Mouse (Mus musculus): ENCODE data around the gene Serpini1. TPM values are rescaled to one million over a fixed set of nuclear protein-coding genes. Genes with fewer than 3 reads are reported as not detected.

Gene Serpini1
- total RNA-seq (2021): 1 to 10 TPM; 2.9 to 4.3 TPM
- long read RNA-seq, experiment 1, full-length matches to known transcripts: 6 of 7 reads
- long read RNA-seq, experiment 1, partial matches to known transcripts: 0 of 7 reads
- long read RNA-seq, experiment 1, other reads (novel, unspliced or antisense): 1 of 7 reads
- long read RNA-seq, experiment 2: 0 reads

DNA sequence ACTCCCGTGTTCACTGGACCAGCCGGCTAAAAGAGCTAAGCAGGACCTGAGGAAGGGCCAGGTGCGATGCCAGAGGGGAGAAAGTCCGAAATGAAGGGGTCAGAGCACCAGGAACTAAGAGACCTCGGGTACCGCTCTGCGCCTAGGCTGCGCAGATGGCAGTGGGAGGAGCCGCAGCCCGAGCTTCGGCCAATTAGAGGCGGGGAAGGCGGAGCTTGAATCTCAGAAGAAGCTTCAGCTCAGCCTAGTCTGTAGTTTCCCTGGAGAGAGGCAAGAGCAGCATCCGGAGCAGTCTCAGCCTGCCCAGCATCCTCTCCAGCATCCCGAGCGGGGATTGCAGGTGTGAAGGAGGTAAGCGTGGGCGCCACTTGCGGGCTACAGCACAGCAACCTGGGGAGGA is at the start of gene Serpini1:
Serpini1 (plus strand) TSS at position 256 of the 400 bp plus-strand sequence.
- DNase-seq: peak; percentile 92 to 93

DNA sequence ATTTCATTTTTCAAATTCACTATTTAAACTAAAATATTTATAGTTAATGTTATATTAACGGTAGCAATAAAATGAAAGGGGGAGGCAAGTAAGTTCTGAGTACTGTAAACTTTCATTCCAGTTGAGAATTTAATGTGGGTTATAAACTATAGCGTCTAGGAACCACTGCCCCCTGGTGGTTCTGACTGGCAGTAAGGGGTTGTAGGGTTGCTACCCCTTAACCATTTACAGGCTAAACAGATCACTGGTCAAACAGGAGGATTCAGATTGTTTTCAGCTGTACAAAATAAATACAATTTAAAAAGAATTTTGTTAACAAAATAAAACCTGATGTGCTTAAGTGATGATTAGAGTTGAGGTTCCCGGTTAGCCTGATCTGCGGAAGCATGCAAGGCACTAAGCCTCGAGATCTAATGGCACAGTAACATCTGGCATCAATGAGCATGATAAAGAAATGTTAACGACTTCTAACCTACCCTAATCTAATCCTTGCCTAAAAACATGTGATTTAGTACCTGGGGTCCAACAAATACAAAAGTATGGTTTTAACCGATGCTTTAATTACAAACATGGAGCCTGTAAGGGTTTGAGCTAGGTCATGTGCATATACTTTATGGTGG is 39.6 kb upstream of the Serpini1 start:
- DNase-seq: peak; percentile 43 to 69

- no peak for DNase-seq
Measured at GRCm38 (mm10) chr3:75521314-75521713, 36.0 kb upstream of the Serpini1 start.

DNA sequence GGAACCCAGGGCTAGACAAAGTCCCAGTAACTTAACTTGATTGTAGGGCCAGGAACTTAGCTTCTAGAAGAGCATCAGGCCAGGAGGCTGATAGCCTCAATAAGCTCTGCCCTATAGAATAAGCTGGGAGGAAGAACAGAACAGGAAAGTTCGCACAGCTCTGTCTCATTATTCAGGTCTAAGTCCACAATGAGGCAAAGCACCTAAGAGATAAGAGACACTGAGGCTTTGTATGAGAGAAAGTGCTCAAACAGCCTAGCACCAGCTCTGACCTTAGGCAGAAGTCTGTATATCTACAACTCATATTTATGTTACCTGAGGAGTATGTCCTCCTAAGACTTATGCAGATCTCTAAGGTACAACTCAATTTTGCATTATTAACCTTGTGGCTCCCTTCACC is 34.8 kb upstream of the Serpini1 start:
- DNase-seq: no peak

DNA sequence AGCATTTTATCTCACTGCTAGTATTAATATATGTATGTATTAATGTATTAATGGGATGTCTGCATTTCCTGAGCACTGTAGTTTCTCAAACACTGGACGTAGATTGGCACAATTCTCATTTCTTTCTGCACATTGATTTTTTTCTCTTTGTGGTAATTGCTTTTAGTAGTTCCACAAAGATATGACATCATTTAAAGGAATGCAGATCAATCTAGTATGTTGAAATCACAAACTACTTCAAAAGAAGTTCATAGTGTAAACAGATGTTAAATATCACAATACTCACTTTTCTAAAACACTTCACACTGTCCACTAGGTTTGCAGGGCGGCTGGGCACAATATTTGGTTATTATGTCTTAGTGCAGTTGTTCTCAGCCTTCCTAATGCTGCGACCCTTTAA is 26.3 kb upstream of the Serpini1 start:
- no peak for DNase-seq

DNA sequence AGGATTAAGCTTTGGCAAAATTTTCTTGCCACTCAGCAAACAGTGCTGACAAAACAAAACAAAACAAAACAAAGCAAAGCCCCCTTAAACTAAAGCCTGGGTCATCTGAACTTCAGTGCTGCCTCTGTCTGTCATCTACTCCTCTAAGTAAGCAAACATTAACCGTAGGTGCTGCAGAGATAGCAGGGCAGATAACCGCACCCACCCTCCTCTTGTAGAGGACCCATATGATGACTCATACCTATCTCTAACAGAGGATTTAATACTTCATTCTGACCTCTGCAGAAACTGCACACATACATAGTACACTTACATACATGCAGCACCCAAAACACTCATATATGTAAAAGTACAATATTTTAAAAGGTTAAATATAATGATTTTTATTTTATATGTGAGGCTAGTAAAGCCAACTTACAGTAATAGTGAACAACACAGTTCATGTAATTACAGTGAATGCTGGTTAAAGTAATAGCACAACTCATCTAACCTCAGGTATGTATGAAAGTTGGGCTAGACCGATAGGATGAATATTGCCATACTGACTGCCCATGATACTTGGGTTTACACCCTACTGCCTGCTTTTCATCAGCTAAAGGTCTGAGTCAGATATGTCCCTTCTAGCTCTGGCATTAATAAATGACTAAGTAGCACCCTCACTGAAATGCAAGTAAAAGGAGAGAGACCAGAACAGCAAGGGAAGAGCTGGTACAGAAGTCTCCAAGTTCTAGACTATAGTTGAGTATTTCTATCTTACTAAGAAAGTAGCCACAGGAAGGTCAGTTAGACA is 23.1 kb upstream of the Serpini1 start:
- no peak for DNase-seq

DNA sequence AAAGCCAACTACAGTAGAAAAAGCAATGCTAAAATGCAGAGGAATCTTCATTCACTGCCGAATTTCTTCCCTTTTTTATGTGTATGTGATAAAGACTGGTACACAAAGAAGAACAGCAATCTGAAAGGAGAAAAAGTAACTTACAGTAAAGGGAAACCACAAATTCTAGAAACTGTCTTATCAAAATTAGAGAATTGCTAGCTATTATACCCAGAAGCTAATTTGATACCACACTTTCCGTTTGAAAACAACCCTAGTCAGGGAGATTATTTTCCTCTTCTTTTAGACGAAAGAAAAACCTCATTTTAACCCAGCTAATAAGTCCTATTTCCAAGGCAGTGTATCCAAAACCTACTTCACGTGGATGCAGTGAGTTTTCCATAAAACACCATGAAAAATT is 16.1 kb upstream of the Serpini1 start:
- no peak for DNase-seq

GRCm38 (mm10) chr3:75542852-75543251 is 14.5 kb upstream of the Serpini1 start:
- DNase-seq: peak in 1 of 2 experiments; percentile 24

DNA sequence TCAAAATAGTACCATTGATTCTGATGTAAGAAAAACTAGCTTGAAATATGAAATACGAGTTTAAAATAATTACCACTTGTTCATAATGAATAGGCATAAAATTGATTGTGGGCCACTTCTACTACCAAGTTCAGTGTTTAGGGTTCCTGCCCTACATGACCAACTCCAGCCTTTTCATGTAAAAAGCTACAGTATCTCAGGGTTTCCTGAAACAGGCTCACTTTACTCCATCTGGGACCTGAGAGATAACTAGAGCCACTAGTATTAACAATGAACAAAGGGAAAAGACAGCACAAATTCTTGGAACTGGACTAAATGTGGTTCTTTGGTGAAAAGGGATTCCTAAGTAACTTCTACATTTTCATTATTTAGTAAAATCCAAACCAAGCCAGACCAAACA is 13.1 kb upstream of the Serpini1 start:
- DNase-seq: no peak

GRCm38 (mm10) chr3:75551248-75551647 is 6.1 kb upstream of the Serpini1 start:
- no peak for DNase-seq

- peak in 1 of 2 experiments; percentile 15 for DNase-seq
Measured at GRCm38 (mm10) chr3:75556121-75556694, 1.1 kb upstream of the Serpini1 start.

DNA sequence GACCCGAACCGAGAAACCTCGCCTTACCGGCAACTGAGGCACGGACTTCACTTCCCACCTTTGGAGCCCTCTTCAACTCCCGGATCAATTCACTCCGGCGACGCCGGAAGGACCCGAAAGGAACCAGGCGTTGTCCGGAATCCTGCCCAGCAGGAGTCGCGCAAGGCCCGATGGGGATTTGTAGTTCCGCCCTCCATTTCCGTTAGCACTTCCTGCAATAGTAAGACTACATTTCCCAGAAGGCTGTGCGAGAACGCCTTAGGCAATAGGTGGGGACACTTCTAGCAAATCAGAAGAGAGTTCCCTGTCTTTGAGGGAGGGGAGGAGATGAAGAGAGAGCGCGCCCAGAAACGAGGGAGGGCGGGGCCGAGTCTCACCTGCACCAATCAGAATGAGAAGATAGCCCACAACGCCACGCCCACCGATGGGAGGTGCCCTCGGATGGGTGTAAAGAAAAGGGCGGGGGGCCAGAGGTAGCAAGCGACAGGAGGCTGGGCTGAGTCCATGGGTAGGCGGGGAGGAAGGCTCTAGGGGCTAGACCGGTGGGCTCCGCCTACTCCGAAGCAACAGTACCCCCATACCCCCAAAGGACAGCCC is 554 bp upstream of the Serpini1 start, which contains the start of gene Pdcd10:
Pdcd10 (minus strand) TSS at position 162 of the 597 bp plus-strand sequence.
- peak; percentile 99 for DNase-seq

GRCm38 (mm10) chr3:75574074-75574473 is 16.7 kb downstream of the Serpini1 start:
- no peak for DNase-seq

DNA sequence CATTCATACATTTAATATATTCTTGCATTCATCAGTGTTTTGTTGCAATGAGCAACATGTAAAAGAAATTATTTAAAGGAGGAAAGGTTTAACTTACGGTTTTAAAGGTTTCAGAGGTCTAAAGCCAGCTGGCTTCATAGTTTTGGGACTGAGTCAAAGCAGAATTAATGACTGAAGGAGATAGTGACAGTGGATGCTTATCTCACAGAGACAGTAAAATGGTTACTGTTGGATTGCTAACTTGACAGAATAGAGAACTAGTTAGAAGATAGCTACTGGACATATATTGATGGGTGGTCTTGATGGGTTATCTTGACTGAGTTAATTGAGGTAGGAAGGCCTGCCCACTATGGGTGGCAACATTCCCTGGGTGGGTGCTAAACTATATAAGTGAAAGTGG is 18.2 kb downstream of the Serpini1 start:
- DNase-seq: no peak

DNA sequence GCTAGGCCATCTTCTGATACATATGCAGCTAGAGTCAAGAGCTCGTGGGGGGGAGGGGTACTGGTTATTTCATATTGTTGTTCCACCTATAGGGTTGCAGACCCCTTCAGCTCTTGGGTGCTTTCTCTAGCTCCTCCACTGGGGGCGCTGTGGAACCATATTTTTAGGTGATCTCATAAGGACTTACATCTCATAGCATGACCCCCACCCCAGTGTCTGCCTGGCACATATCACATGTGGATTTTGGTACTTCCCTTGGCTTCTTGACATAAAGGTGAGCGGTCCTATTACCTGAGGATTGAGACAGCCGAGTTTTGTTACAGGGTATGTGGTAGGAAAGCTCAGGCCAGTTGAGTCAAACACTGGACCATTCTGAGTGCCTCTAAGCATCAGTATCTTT is 22.0 kb downstream of the Serpini1 start:
- peak in 1 of 2 experiments; percentile 8 for DNase-seq

DNA sequence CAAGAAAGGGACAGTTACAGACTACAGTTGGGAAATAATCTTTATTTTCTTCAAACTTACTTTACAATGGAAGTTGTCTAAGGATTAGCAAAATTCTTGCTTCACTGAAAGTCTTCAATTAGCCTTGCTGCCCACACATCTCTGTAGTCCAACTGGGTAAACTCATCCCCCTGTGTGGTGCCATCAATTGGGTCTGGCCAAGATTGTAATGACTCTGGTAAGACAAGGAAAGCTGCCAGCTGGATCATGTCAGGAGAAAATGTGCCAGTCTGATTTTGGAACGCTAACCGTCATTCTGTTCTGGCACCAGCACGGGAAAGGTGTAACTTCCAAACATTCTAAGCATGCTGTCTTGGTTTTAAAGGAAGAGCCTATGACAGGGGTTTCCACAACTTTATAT is 25.9 kb downstream of the Serpini1 start:
- DNase-seq: no peak

DNA sequence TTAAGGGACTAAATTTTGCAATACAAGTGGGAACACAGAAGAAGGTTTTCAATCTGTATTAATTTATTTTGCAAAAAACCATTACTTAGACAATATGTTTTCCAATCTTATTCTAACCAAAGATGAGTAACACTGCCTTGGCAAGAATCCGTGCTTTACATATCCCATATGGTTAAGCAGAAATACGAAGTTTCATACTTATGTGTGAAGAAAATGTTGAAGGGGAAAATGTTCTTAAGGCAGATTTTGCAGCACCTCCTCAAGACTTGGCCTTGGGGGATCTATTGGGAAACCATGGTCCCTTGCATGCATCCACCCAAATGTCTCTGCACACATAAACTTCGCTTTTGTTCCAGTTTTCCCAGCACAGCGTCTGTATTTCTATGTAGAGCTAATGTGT is 27.6 kb downstream of the Serpini1 start:
- no peak for DNase-seq

GRCm38 (mm10) chr3:75611019-75611418 is 53.7 kb downstream of the Serpini1 start:
- no peak for DNase-seq

DNA sequence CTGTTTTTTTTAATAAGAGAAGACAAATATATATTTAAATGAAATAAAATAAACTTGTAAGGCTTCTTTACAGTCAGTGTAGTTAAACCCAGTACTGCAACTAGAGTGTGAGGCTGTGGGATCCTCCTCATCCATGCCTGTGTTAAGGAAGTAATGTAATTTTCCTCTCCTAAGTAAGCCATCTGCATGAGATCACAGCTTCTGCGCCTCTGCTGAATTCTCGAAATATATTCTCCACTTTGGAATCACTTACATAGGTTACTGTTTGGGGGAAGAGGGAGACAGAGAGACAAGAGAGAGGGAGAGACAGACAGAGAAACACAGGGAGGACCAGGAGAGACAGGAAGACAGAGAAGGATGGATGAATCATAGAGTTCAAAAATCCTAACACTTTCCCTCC is 67.3 kb downstream of the Serpini1 start:
- DNase-seq: no peak

DNA sequence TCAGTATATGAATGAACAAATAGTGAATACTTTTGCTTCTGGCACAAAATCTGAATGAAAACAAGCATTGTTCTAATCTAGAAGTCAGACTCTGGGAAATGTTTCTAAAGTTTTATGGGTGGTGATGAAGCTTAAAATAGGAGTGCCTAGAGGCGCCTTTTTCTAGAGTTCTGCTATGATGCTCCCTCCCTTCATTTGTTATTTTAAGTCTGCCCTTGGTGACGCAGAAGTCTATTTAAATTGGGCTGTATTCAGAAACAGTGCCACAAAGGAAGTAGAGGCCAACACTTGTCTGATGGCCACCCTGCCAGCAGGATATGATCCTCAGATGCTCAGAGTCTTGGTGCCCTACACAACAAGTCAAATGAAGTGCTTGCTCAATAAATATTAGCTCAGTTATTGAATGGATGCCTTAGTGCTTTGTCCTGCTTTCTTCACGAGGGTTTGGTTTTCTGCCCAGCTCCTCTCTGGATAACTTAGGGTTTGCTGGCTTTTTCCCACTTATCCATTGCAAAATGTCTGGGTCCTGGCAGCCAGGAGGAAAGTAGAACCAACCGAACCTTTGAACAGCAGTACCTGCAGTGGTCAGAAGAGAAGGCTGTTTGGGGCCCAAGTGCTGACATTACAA is 73.8 kb downstream of the Serpini1 start:
- DNase-seq: no peak

DNA sequence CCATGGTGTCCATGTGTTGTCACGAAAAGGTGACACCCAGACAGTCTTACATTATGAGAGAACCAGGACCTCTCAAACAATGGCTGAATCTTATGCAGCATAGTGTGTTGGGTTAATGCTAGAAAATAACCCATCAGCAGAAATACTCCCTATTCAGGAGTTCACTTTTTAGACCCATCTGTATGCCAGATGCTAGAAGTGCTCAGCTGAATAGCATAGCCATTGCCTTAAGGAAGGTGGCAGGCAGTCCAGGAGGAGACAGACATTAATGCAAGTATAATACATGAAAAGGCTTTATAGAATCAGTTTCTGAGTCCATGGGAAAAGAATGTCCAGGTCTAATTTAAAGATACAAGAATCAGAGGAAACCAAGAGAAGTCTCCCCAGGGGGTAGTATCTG is 75.9 kb downstream of the Serpini1 start:
- DNase-seq: no peak

DNA sequence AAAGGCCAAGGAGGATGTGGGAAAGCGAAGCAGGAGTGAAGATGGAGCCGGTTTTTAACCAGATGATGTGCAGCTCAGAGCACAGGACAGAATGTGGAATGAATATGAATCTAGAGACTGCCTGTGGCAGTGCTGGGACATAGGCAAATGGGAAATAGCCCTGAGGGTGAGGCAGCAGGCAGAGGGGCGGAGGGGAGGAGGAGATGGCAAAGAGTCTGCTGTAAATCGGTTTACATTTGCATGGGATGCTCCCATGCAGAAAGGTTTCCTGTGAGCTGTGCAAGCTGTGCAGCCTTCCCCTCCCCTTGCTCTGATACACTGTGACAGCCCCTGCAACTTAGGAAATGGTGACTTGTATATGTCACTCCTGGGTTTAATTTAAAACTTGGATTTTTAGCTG is 76.3 kb downstream of the Serpini1 start:
- DNase-seq: no peak

Data from adrenal gland, postnatal 36 days (tissue).